Mouse (Mus musculus): ENCODE measurements around the gene Secisbp2. TPM values are rescaled to one million over a fixed set of nuclear protein-coding genes. Genes with fewer than 3 reads are reported as not detected.

The Secisbp2 gene
- polyA plus RNA-seq, 1 experiment from 2014 or later, result 31.1 TPM

DNA sequence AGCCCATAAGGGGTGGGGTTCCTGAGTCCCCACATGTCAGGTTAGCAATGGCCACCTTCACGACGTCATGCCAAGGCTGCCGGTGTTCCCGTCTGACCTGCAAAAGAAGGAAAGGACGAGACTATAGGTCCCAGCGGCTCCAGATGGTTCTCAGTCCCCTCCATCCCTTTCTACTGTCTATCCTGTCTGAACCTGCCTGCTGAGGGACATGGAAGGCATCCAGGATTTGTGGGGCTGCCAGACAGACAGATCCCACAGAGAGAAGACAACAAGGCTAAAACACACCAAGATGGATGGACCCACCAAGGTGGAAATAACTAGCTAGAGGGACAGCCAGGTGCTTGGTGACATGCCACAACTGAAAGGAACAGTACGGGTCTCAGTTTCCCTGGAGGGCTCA lies 73.9 kb downstream of the Secisbp2 start:
- 92% methylated on average over 7 of the region's 7 CpGs for WGBS
- Histone ChIP-seq H3K36me3 (no peaks in the 10 kb centered on the region), H3K4me3 (no peak overlapping the region), H3K27me3 (no peaks in the 10 kb centered on the region), H3K27ac (no peak overlapping the region), H3K4me1 (peaks cover 11% of the 10 kb centered on the region), H3K9me3 (no peaks in the 10 kb centered on the region), H3K9ac (no peak overlapping the region), H3K4me2 (no peak overlapping the region)
- ATAC-seq (ENCODE audit: borderline replicate concordance, extremely low read depth, low FRiP score, low TSS enrichment), result no peak

DNA sequence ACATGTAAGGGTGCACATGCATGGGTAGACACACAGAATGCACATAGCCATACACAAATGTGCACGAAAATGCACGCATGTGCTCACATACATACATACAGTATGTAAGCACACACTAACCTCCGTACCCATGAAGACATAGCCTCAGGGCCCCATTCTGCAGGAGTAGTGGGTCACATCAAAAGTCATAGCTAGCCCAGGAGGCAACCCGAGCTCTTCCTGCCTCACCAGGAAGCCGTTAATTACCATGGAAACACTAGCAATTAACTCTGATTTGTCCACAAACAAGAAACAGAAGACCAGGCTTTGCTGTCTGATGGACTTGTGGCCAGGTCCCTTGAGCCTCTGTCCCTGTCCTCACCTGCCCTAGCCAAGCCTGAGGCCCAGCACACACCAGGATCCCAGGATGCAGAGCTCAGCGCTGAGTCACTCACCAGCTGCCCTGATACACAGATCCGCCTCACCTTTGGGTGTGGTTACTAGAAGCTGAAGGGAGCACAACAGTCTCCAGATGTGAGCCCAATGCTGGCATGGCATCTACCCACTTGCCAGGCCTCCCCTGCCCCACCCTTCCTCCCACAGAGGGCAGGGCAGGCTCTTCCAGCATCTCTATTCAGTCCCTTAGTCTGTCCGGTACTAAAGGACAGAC lies 74.6 kb downstream of the Secisbp2 start:
- 68% methylated on average over 8 of the region's 8 CpGs for WGBS
- Histone ChIP-seq H3K36me3 (no peaks in the 10 kb centered on the region), H3K4me2 (no peak overlapping the region), H3K27ac (no peak overlapping the region), H3K4me3 (no peak overlapping the region), H3K9me3 (no peaks in the 10 kb centered on the region), H3K4me1 (peaks cover 13% of the 10 kb centered on the region), H3K9ac (no peak overlapping the region), H3K27me3 (no peaks in the 10 kb centered on the region)
- no peak for ATAC-seq (ENCODE audit: borderline replicate concordance, extremely low read depth, low FRiP score, low TSS enrichment)

DNA sequence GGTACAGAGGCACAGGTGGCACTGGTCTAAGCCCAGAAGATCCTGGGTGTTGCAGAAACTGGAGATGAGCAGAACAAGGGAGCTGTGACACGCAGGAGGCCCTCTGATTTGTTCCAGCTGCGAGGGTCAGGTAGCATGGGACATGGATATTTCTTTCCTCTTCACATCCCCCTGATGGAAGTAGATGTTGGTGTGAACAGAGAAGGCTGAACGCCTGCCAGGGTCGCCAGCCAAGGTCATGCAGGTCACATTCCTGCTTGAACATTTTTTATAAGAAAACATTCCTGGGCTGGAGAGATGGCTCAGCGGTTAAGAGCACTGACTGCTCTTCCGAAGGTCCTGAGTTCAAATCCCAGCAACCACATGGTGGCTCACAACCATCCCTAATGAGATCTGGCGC lies 75.9 kb downstream of the Secisbp2 start:
- Histone ChIP-seq H3K27me3 (no peaks in the 10 kb centered on the region), H3K4me1 (peaks cover 13% of the 10 kb centered on the region), H3K27ac (no peak overlapping the region), H3K4me3 (no peak overlapping the region), H3K36me3 (no peaks in the 10 kb centered on the region), H3K9me3 (no peaks in the 10 kb centered on the region), H3K4me2 (no peak overlapping the region), H3K9ac (no peak overlapping the region)
- no peak for ATAC-seq (ENCODE audit: borderline replicate concordance, extremely low read depth, low FRiP score, low TSS enrichment)
- whole genome bisulfite sequencing, result 59% methylated on average over 7 of the region's 7 CpGs

DNA sequence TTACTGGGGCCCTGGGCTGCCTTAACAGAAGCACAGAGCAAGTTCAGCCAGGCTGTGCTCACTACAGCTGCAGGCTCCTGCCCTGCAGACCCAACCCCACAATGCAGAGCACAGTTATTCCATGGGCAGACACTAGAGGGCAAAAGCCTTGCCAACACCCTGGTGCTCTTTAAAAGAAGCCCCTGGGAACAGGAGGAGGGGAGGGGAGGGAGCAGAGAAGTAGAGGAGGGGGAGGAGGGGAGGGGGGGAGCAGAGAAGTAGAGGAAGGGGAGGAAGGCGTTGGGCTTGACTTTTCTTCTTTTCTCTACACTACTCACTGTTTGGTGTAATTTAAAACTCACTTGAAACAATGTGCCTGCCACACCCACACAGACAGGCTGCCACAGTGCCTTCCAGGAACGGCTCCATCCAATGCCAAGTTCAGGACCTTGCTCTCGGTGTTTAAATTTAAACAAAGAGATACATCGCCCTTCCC lies 78.4 kb downstream of the Secisbp2 start:
- H3K27ac ChIP-seq, result peak overlapping the region; percentile 47; the same call in 1 of the 2 replicates
- no peaks in the 10 kb centered on the region for H3K27me3 ChIP-seq
- H3K9ac ChIP-seq, result no peak overlapping the region
- no peaks in the 10 kb centered on the region for H3K36me3 ChIP-seq
- 2% methylated on average over 4 of the region's 4 CpGs for WGBS
- peaks cover 13% of the 10 kb centered on the region for H3K4me1 ChIP-seq
- no peak overlapping the region for H3K4me3 ChIP-seq
- ATAC-seq (ENCODE audit: borderline replicate concordance, extremely low read depth, low FRiP score, low TSS enrichment), result peak; percentile 41; the same call in 1 of the 2 replicates
- no peak overlapping the region for H3K4me2 ChIP-seq
- no peaks in the 10 kb centered on the region for H3K9me3 ChIP-seq

DNA sequence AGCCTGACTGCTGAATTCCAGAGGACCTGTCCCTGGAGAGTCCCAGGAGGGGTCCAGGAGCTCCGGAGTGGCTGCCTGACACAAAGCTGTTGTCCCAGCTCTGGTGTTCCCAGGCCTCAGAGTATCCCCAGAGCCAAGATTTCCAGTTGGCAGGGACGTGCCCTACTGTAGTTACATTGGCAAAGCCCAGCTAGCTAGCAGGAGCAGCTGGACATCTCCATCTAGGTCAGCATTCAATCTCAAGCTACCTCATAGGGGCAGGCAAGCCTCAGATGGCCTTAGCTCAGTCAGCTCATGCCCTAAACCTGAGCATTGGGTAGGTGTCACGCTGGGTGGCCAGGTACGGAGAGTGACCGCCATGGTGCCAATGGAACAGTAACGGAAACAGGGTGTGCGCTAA lies 80.0 kb downstream of the Secisbp2 start:
- ATAC-seq (ENCODE audit: borderline replicate concordance, extremely low read depth, low FRiP score, low TSS enrichment), result no peak
- 90% methylated on average over 7 of the region's 7 CpGs for WGBS
- Histone ChIP-seq H3K27me3 (no peaks in the 10 kb centered on the region), H3K4me1 (peaks cover 19% of the 10 kb centered on the region), H3K4me2 (no peak overlapping the region), H3K36me3 (no peaks in the 10 kb centered on the region), H3K4me3 (no peak overlapping the region), H3K9me3 (no peaks in the 10 kb centered on the region), H3K9ac (no peak overlapping the region), H3K27ac (no peak overlapping the region)

DNA sequence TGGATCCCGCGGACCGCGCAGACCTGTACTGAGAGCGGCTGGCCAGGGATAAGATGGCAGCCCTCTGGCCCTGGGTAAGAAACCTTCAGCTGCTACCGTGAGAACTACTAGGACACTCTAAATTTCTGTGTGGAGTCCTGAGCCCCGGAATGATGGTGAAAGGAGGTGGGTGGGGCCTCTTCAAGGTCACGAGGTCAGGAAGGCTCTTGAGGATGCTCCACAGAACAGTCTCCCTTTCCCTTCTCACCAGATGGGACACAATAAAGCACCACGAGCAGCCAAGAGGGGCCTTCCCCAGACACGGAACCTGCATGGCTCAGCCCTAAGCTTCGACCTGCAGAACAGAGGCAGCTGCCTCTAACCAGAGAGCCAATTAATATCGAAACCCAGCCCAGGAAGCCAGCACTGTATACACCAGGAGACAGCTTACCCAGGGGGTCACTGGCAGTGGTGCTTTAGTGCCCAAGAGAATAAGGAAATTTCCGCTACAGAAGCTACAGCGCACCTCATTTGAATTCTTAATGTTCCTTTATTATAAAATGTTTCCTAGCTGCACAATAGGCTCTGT lies 80.7 kb downstream of the Secisbp2 start:
- no peak overlapping the region for H3K4me2 ChIP-seq
- peaks cover 20% of the 10 kb centered on the region for H3K4me1 ChIP-seq
- no peak overlapping the region for H3K9ac ChIP-seq
- H3K27ac ChIP-seq, result no peak overlapping the region
- no peak for ATAC-seq (ENCODE audit: borderline replicate concordance, extremely low read depth, low FRiP score, low TSS enrichment)
- H3K4me3 ChIP-seq, result no peak overlapping the region
- H3K36me3 ChIP-seq, result no peaks in the 10 kb centered on the region
- H3K9me3 ChIP-seq, result no peaks in the 10 kb centered on the region
- WGBS, result 70% methylated on average over 14 of the region's 14 CpGs
- H3K27me3 ChIP-seq, result no peaks in the 10 kb centered on the region

Other genes with a start within 250 kb of the Secisbp2 start
- gene S1pr3, start 243.1 kb upstream of the Secisbp2 start, polyA plus RNA-seq (2015; fragmentation: Nextera tagmentation; extraction: Ambion mirVana), result 107 and 115 TPM in 2 replicates
- gene Shc3, start 82.3 kb upstream of the Secisbp2 start, polyA plus RNA-seq (2015; fragmentation: Nextera tagmentation; extraction: Ambion mirVana), result 0.16 and 0.25 TPM in 2 replicates
- gene Cks2, start 6.5 kb upstream of the Secisbp2 start, polyA plus RNA-seq (2015; fragmentation: Nextera tagmentation; extraction: Ambion mirVana), result 341 and 380 TPM in 2 replicates
- 9.7 and 10.0 TPM in 2 replicates for gene Sema4d, start 142.1 kb downstream of the Secisbp2 start, polyA plus RNA-seq (2015; fragmentation: Nextera tagmentation; extraction: Ambion mirVana)
- 50.3 and 50.9 TPM in 2 replicates for gene Gadd45g, start 195.0 kb downstream of the Secisbp2 start, polyA plus RNA-seq (2015; fragmentation: Nextera tagmentation; extraction: Ambion mirVana)